Mouse (Mus musculus): ENCODE results near the gene Hoxa7.

DNA sequence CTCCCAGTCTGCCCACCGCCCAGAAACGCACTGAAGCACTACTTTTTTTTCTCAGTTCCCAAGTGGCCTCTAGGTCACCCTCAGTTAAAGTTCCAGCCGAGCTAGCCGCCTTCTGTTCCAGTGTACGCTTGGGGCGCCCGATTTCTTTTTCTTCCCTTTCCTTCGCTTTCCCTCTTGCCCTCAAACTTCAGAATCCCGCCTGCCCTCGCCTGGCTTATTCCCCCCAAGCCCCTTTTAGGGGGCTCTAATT is 18.6 kb downstream of the Hoxa7 start:
- TF ChIP-seq POLR2A (IDR thresholded peaks at IDR 0.05; ENCODE audit: insufficient read depth, low read depth, low read length) = no peak
- no peak for TF ChIP-seq CTCF (IDR thresholded peaks at IDR 0.05)
- no peak for TF ChIP-seq EP300 (IDR thresholded peaks at IDR 0.05; ENCODE audit: insufficient read depth, low read depth, low read length)
